Mouse (Mus musculus) heart, postnatal 0 days (tissue): ENCODE data around the gene Tmbim4. TPM values are rescaled to one million over a fixed set of nuclear protein-coding genes. Genes with fewer than 3 reads are reported as not detected.
A peak's percentile ranks its signal among the peaks of the same experiment; 100 is the strongest.

Experiments used
- ATAC-seq: fragments of 200-750 bp; cut with Nextera tagmentation; 2 replicates; pipeline ENCODE4 v1.8.0; 2017; ENCODE audit warnings: low read depth, moderate number of reproducible peaks, moderate library complexity; ENCODE audit not compliant: insufficient read depth
- DNase-seq: peaks from one replicate; pipeline ENCODE4 v3.0.0-alpha.2; 2016; ENCODE audit warnings: low spot score
- H3K27ac ChIP-seq: fragments of 300-500 bp; sonication (generic); 2 replicates; pipeline ENCODE4 v1.5.1; 2014; ENCODE audit warnings: low read depth, mild to moderate bottlenecking
- H3K27me3 ChIP-seq: fragments of 300-500 bp; sonication (generic); 2 replicates; pipeline ENCODE4 v1.6.1; 2014; ENCODE audit warnings: low read length, mixed read lengths; ENCODE audit not compliant: control insufficient read depth, insufficient read depth
- H3K36me3 ChIP-seq: fragments of 300-500 bp; sonication (generic); replicated peaks from 2 replicates; pipeline ENCODE4 v1.6.1; 2014; ENCODE audit warnings: low read length, mixed read lengths; ENCODE audit not compliant: control insufficient read depth, insufficient read depth
- H3K4me1 ChIP-seq: fragments of 300-500 bp; sonication (generic); 2 replicates; pipeline ENCODE4 v1.6.1; 2014; ENCODE audit warnings: antibody characterized with exemption; ENCODE audit not compliant: control insufficient read depth, insufficient read depth
- H3K4me2 ChIP-seq: fragments of 300-500 bp; sonication (generic); 2 replicates; pipeline ENCODE4 v1.6.1; 2014; ENCODE audit warnings: low read depth, mild to moderate bottlenecking, low read length, moderate library complexity
- H3K4me3 ChIP-seq: fragments of 300-500 bp; sonication (generic); 2 replicates; pipeline ENCODE4 v1.5.1; 2014; ENCODE audit warnings: low read depth, low read length
- H3K9ac ChIP-seq: fragments of 300-500 bp; sonication (generic); replicated peaks from 2 replicates; pipeline ENCODE4 v1.6.1; 2014; ENCODE audit warnings: low read depth, low read length, mixed read lengths
- H3K9me3 ChIP-seq: fragments of 300-500 bp; sonication (generic); replicated peaks from 2 replicates; pipeline ENCODE4 v1.6.1; 2016; ENCODE audit warnings: low read length; ENCODE audit not compliant: control insufficient read depth
- CTCF ChIP-seq: IDR thresholded peaks from 2 replicates; pipeline ENCODE4 v1.5.1; 2016; ENCODE audit warnings: antibody characterized with exemption, control low read depth, low read depth
- EP300 ChIP-seq: IDR thresholded peaks from 2 replicates; pipeline ENCODE4 v1.6.1; 2016; ENCODE audit warnings: antibody characterized with exemption, low read depth
- WGBS: fragments of 180-500 bp; shearing (Covaris S2); extraction: QIAGEN DNeasy Blood & Tissue Kit; methylation state at CpG from one replicate; pipeline ENCODE4 v1.1.7; 2014; 5-methylcytosine and 5-hydroxymethylcytosine counted together
- polyA plus RNA-seq: library from polyadenylated mRNA; unstranded; fragments of >200 nt; fragmentation: Nextera tagmentation; extraction: Ambion mirVana; gene quantifications from 2 replicates; pipeline ENCODE4 v1.2.1, GENCODE M21; 2015
- total RNA-seq: library from RNA; depleted of rRNA; stranded (reverse); fragments of >200 nt; gene quantifications from 2 replicates; pipeline ENCODE4 v1.2.3, GENCODE M21; 2014; ENCODE audit warnings: low replicate concordance; rRNA removed

Gene Tmbim4
- 121 and 140 TPM in 2 replicates for total RNA-seq
- 150 TPM in 2 replicates for polyA plus RNA-seq

DNA sequence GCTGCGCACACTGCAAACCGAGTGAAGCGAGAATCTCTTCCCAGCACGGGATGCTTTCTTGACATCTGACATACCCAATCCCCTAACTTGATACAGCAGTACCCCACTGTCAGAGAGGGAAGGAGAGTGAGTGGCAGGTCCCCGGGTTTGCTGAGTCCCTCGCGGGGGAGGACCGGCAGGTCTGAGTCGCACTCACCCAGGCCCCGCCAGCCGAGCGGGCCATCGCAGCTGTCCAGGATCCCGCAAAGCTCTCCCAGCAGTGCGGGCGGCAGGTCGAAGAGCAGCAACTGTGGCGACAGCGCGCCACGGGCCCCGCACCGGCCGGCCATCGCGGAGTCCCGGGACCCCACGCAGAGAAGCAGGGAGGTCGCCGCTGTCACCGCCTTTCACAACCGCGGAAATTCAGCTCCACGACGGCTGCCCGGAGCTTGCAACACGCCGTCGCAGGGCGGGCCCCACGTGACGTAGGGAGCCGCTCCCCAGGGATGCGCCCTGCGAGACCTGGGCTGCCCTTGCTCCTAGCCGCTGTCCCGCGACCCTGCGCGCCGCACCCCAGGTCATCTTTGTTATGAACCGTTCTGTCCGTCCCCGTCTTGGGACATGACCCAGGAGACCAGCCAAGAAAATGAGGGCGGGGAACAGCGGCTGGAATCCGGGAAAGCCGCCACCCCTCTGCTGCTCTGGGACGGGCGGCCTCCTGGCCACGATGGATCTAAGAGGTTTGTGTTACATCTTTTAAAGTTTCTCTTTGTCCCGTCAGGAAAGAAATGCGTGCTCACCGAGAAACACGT is at the start of gene Tmbim4:
Gene Tmbim4 (plus strand): TSS at position 460 of the 791 bp plus-strand sequence.
- H3K36me3 ChIP-seq, result no peaks in the 10 kb centered on the region
- H3K9me3 ChIP-seq, result no peaks in the 10 kb centered on the region
- no peaks in the 10 kb centered on the region for H3K27me3 ChIP-seq
- no peaks in the 10 kb centered on the region for H3K4me1 ChIP-seq
- peak within 1 kb of the TSS; percentile 52 for H3K9ac ChIP-seq
- peak; percentile 27 for DNase-seq
- no peak for TF ChIP-seq CTCF
- no peak for TF ChIP-seq EP300
- peak within 1 kb of the TSS; percentile 61 for H3K27ac ChIP-seq
- peak; percentile 71 for ATAC-seq
- H3K4me3 ChIP-seq, result peak within 1 kb of the TSS; percentile 56
- 2% methylated on average over 65 of the region's 65 CpGs for WGBS
- peak within 1 kb of the TSS; percentile 88 for H3K4me2 ChIP-seq

- ATAC-seq, result no peak
- 86% methylated on average over 7 of the region's 7 CpGs for WGBS
- Histone ChIP-seq H3K4me3 (no peak overlapping the region), H3K4me1 (no peaks in the 10 kb centered on the region), H3K27ac (no peak overlapping the region), H3K9me3 (no peaks in the 10 kb centered on the region), H3K9ac (no peak overlapping the region), H3K36me3 (no peaks in the 10 kb centered on the region), H3K27me3 (no peaks in the 10 kb centered on the region), H3K4me2 (no peak overlapping the region)
- TF ChIP-seq CTCF, result no peak
- no peak for TF ChIP-seq EP300
- DNase-seq, result no peak
Measured at GRCm38 (mm10) chr10:120151672-120152071, 49.7 kb upstream of the Tmbim4 start.

DNA sequence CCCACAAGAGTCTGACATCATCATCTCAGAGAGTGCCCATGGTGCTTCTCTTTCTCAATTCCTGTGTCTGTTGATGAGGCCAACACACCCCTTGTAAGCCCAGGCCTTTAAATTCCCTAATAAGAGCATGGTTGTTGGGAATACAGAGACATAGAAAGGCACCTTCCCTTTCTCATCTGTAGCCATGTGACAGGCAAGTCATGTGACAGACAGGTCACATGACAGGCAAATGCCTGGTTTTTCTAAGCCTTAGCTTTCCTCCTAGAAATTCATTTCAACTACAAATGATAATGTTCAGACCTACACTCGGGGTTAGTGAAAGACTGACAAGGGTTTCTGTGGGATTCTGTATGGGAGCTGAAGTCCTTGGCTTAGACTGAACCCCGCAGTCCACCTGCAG is 47.5 kb upstream of the Tmbim4 start:
- TF ChIP-seq CTCF (no peak), EP300 (no peak)
- no peak for DNase-seq
- H3K27ac ChIP-seq, result no peak overlapping the region
- no peaks in the 10 kb centered on the region for H3K36me3 ChIP-seq
- H3K27me3 ChIP-seq, result no peaks in the 10 kb centered on the region
- ATAC-seq, result no peak
- no peaks in the 10 kb centered on the region for H3K4me1 ChIP-seq
- no peaks in the 10 kb centered on the region for H3K9me3 ChIP-seq
- no peak overlapping the region for H3K9ac ChIP-seq
- 85% methylated on average over 2 of the region's 2 CpGs for WGBS
- H3K4me3 ChIP-seq, result no peak overlapping the region
- H3K4me2 ChIP-seq, result no peak overlapping the region

GRCm38 (mm10) chr10:120160533-120160932 is 40.9 kb upstream of the Tmbim4 start:
- no peak overlapping the region for H3K9ac ChIP-seq
- WGBS, result 79% methylated on average over 9 of the region's 9 CpGs
- no peak overlapping the region for H3K4me2 ChIP-seq

GRCm38 (mm10) chr10:120162840-120163239 is 38.5 kb upstream of the Tmbim4 start:
- Histone ChIP-seq H3K27ac (no peak overlapping the region), H3K9me3 (no peaks in the 10 kb centered on the region), H3K36me3 (no peaks in the 10 kb centered on the region), H3K4me1 (no peaks in the 10 kb centered on the region), H3K4me3 (no peak overlapping the region), H3K27me3 (no peaks in the 10 kb centered on the region), H3K9ac (no peak overlapping the region), H3K4me2 (no peak overlapping the region)
- no peak for TF ChIP-seq EP300
- TF ChIP-seq CTCF, result no peak
- WGBS, result 82% methylated on average over 10 of the region's 10 CpGs
- DNase-seq (no peak), ATAC-seq (no peak)

More at GRCm38 (mm10) chr10:120160533-120160932, 40.9 kb upstream of the Tmbim4 start:
- no peaks in the 10 kb centered on the region for H3K9me3 ChIP-seq
- no peaks in the 10 kb centered on the region for H3K36me3 ChIP-seq
- TF ChIP-seq EP300 (no peak), CTCF (no peak)
- no peaks in the 10 kb centered on the region for H3K4me1 ChIP-seq
- no peak overlapping the region for H3K4me3 ChIP-seq
- H3K27me3 ChIP-seq, result no peaks in the 10 kb centered on the region
- no peak overlapping the region for H3K27ac ChIP-seq
- DNase-seq (no peak), ATAC-seq (no peak)
